Mouse (Mus musculus) liver (tissue): ENCODE results near the gene Magea4.

Source experiments
- DNase-seq: peaks from one replicate; pipeline ENCODE4 v3.0.0-alpha.2; 2020; ENCODE audit warnings: mixed read lengths

The Magea4 gene

GRCm38 (mm10) chrX:72221717-72222116, at the start of gene Magea4:
Gene Magea4, plus strand, starts transcription at chrX:72222017.
- DNase-seq = no peak

GRCm38 (mm10) chrX:72202944-72203554, 18.8 kb upstream of the Magea4 start:
- no peak for DNase-seq

- DNase-seq = no peak
These were observed 48.8 kb downstream of the Magea4 start for GRCm38 (mm10) chrX:72270637-72271036.
